Mouse (Mus musculus): ENCODE data around the gene Txnrd2.
A peak's percentile ranks its signal among the peaks of the same experiment; 100 is the strongest.

Gene Txnrd2

GRCm38 (mm10) chr16:18417491-18417890 is 8.7 kb upstream of the Txnrd2 start:
- no peak for DNase-seq (ENCODE audit: low read depth)

DNA sequence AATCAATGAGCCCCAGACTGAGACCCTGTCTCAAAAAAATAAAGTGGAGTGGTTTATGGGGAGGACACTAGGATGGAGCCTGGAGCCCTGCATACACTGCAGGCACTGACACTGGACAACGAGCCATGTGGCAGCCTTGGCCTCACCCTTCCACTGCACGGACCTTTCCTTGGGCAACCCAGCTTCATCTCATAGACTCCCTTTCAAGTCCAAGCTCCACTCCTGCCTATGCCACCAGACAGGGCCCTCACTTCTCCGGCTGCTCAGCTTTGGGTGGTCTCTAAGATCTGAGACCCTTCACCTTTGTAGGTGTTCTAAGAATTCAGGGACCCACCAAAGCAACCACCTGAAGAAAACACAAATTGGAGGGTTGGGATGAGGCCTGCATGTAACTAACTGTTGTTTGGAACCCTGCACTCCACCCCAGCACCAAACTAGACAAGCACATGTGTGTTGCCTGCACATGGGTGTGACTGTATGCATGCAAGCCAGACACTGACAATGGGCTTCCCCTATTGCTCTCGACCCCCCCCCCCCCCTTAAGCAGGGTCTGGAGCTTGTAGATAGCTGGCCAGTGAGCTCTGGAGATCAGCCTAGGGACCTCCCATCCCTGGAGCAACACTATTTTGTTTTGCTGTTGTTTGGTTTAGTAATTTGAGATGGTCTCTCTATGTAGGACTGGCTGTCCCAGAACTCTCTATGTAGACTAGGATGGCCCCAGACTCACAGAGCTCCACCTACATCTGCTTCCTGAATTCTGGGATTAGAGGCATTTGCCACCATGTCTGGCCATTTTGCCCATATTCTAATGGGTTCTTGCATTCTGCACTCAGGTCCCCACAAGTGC is 7.2 kb upstream of the Txnrd2 start:
- DNase-seq (ENCODE audit: low read depth) = no peak

- no peak for DNase-seq (ENCODE audit: low read depth)
These were observed 6.6 kb upstream of the Txnrd2 start for GRCm38 (mm10) chr16:18419603-18420026.

GRCm38 (mm10) chr16:18420571-18420970 is 5.6 kb upstream of the Txnrd2 start:
- no peak for DNase-seq (ENCODE audit: low read depth)

DNA sequence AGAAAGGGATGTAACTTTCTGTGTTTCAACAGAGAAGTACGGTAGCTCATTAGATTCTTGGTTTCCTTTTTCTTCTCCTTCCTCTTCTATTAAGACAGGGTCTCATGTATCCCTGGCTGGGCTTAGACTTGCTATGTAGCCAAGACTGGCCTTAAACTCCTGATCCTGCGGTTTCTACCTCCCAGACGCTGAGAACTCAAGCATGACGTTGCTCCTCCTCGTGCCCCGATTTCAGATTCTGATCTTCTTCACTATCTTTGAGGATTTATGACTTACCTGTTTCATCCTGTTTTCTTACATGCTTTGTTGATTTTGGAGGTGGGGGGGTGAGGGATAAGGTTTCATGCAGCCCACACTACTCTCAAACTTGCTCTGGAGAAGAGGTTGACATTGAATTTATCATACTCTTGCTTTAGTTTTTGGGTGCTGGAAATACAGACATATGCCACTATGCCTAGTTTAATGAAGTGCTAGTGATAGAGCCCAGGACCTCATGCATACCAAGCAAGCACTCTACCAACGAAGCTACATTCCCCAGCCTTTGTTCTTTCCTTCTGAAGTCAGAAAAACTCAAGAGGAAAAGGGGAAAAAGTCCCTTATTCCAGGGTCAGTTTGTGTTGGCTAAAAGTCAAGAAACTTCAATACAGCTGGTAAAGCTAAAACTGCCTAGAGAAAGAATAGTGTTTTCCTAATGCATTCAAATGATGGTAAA is 2.8 kb upstream of the Txnrd2 start:
- DNase-seq (ENCODE audit: low read depth) = no peak

- DNase-seq (ENCODE audit: low read depth) = no peak
These were observed 2.3 kb upstream of the Txnrd2 start for GRCm38 (mm10) chr16:18423915-18424265.

- DNase-seq (ENCODE audit: low read depth) = peak; percentile 37
These were observed 1.7 kb upstream of the Txnrd2 start for GRCm38 (mm10) chr16:18424364-18425045.

GRCm38 (mm10) chr16:18425475-18426214 is 539 bp upstream of the Txnrd2 start:
- DNase-seq (ENCODE audit: low read depth) = peak; percentile 33

GRCm38 (mm10) chr16:18426802-18427280 is 657 bp downstream of the Txnrd2 start, which contains the start of gene Comt:
Comt (minus strand) TSS chr16:18426852.
- no peak for DNase-seq (ENCODE audit: low read depth)

DNA sequence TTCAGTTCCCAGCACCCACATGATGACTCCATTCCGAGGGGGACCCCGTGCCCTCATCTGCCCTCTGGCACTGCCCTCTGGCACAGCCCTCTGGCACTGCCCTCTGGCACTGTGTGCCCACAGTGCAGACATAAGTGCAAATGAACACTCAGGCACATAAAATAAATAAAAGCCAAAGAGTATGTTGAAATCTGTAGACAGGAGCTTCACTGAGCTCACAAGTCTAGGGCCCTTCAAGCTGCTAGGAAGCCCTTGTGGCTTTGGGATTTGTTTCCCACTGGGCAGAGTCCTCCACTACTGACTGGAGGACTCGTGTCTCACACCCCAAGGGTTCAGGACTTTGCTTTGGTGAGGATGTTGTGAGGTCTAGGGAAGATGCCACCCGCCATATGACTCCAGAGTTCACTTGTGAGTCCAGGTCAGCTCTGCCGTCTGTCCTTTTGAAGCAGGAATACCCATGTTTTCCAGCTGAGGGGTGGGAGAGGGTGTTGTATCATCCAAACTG is 1.9 kb downstream of the Txnrd2 start:
- no peak for DNase-seq (ENCODE audit: low read depth)

DNA sequence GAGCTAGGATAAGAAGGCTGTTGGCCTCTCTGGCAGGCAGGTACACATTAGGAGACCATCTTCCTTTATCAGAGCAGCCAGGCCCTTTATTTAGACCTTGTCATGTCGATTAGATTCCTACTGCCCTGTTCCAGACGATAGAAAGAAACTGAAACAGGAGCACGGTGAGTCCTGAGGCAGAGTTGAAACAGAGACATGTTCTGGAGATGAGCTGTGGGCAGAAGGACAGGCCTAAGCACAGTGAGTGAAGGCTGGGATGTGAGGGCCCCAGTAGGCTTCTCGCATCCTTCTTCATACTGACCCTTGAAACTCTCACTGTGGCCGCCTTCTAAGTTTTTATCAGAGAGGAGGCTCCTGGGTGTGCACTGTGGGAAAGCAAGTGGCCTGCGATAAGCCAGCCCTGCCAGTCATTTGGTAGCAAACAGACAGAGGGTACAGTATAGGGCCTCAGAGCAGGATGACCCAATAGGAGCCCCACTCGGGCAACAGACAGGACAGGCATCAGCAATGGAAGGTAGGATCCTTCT is 2.4 kb downstream of the Txnrd2 start:
- DNase-seq (ENCODE audit: low read depth) = no peak

DNA sequence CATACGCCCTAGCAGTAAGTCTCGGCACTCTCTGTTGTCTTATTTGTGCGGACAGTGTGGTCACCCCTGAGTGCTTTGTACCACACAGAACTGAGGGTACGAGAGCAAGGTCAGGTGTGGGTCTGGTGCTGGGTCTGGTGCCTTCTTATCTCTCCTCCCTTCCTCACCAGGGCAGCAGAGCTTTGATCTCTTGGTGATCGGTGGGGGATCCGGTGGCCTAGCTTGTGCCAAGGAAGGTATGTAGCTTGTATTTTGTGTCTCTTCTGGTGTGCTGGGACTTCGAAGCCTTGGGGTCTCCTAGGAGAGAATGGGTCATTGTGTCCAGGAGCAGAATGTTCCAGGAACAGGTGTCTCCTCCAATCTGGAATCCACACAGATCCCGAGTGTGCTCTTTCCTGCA is 3.5 kb downstream of the Txnrd2 start:
- DNase-seq (ENCODE audit: low read depth) = no peak

DNA sequence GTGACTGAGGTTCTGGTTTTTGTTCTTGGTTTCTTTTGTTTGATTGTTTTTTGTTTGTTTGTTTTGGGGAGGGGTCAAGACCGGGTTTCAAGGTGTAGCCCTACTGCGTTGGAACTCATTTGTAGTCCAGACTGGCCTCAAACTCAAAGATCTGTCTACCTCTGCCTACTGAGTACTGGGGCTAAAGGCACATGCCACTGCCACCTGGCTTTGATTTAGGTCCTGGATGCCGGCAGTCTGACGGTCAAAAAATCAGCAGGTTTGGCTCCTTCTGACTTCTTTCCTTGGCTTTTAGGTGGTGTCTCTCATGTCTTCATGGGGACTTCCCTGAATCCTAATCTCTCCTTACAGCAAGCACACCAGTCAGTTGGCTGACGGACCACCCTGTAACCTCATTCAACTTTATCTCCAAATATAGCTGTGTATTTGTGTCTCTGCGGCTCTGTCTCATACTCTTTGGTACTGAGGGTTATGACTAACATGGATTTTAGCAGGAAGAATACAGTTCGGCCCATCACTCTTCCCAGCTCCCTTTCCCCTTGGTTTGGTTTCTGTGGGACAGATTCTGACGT is 4.5 kb downstream of the Txnrd2 start:
- DNase-seq (ENCODE audit: low read depth) = no peak

- no peak for DNase-seq (ENCODE audit: low read depth)
These were observed 7.2 kb downstream of the Txnrd2 start for GRCm38 (mm10) chr16:18433341-18433920.

GRCm38 (mm10) chr16:18436128-18436527 is 9.9 kb downstream of the Txnrd2 start:
- DNase-seq (ENCODE audit: low read depth) = no peak

- DNase-seq (ENCODE audit: low read depth) = peak; percentile 96
These were observed 17.2 kb downstream of the Txnrd2 start for GRCm38 (mm10) chr16:18443385-18443841.

DNA sequence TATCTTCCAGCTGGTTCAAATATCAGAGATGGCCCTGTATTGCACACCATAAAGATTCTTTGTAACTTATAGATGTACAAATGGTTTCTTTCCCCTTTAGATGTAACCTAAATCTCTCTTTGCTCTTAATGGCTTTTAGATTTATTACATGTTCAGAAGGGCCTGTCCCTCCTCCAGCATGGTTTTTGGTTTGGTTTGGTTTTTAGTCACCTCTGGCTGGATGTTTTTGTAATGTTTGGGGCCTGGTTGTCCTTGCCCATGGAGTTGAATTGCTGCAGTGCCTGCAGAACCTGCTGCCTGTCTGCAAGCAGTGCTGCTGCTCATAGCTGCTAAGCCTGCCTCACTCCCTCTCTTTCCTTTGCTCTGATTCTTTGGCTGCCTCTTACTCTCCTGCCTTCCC is 21.1 kb downstream of the Txnrd2 start:
- DNase-seq (ENCODE audit: low read depth) = no peak

GRCm38 (mm10) chr16:18448104-18448503 is 21.9 kb downstream of the Txnrd2 start:
- no peak for DNase-seq (ENCODE audit: low read depth)

- DNase-seq (ENCODE audit: low read depth) = no peak
These were observed 22.8 kb downstream of the Txnrd2 start for GRCm38 (mm10) chr16:18449005-18449404.

GRCm38 (mm10) chr16:18451486-18452181 is 25.4 kb downstream of the Txnrd2 start:
- DNase-seq (ENCODE audit: low read depth) = peak; percentile 52
